Mouse (Mus musculus) spleen, adult 2 months (tissue): ENCODE results near the gene Gnao1.

Source experiments
- CTCF ChIP-seq: fragments of 200-500 bp; IDR thresholded peaks from 2 replicates; pipeline ENCODE4 v1.5.1; 2011; ENCODE audit warnings: mild to moderate bottlenecking, inconsistent platforms; ENCODE audit not compliant: insufficient read depth, insufficient read length, insufficient replicate concordance; ENCODE audit errors: extremely low read depth
- POLR2A ChIP-seq: fragments of 200-500 bp; IDR thresholded peaks from 2 replicates; pipeline ENCODE4 v1.6.1; 2011; ENCODE audit warnings: low read depth, low read length, inconsistent platforms

GRCm38 (mm10) chr8:93893556-93893955 is 83.8 kb downstream of the Gnao1 start:
- TF ChIP-seq CTCF (no peak), POLR2A (no peak)
